Mouse (Mus musculus): ENCODE measurements around the gene Cdh24. TPM values are rescaled to one million over a fixed set of nuclear protein-coding genes. Genes with fewer than 3 reads are reported as not detected.

Cdh24 gene
- 16.8 and 16.9 TPM in 2 replicates for polyA plus RNA-seq (2012; rRNA removed)

GRCm38 (mm10) chr14:54641305-54641969, at the start of gene Cdh24:
Gene Cdh24 (minus strand): TSS chr14:54641364.

GRCm38 (mm10) chr14:54686522-54687143, 45.5 kb upstream of the Cdh24 start, which contains the start of gene Acin1:
Gene Acin1 (minus strand): TSS chr14:54686931.

DNA sequence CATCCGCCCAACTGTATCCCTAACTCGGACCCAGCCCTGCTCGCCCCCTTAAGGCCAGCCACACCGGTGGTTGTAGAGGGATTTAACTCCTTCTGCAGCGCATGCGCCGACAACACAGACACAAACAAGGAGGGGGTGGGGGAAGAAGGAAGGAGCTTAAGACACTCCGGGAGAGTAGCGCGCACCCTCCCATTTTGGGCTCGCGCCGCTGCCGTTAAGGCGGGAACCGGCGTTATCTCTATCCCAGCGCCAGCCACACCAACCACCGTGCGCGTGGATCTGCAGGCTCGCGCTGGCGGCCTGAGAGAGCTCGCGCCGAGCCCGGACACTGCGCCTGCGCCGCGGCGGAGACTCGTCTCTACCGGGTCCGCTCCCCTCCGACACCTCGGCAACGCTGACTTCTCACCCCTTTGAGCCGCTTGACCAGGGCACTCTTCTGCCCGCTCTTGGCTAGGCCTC, 44.9 kb upstream of the Cdh24 start, which contains the start of gene 1700123O20Rik:
TSS of gene 1700123O20Rik (plus strand) at position 154 of the 459 bp plus-strand sequence.

DNA sequence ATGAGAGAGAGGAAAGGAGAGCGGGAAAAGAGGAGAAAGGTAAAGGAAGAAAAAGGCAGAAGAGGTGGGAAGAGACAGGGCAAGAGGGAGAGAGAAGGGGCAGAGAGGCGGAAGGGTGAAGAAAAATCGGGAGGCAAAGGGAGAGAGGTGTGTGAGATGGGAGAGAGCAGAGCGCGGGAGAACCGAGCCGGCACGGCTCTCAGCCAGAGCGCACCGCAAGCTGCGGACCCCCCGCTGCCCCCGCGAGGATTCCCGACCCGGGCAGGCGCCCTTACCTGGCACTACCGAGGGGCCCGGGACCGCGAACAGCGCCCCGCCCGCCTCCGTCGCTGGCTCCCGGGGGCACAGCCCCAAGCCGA, 239 bp downstream of the Cdh24 start, which contains the start of gene Gm17606:
TSS of gene Gm17606 (plus strand) at position 7 of the 359 bp plus-strand sequence.

GRCm38 (mm10) chr14:54621133-54621532, 20.0 kb downstream of the Cdh24 start, which contains the start of gene Psmb11:
Gene Psmb11 (plus strand): TSS chr14:54621433.

GRCm38 (mm10) chr14:54617897-54618365, 23.2 kb downstream of the Cdh24 start, which contains the start of gene Psmb5:
Gene Psmb5 (minus strand): TSS chr14:54618022.

GRCm38 (mm10) chr14:54605752-54606321, 35.3 kb downstream of the Cdh24 start, which contains the start of gene 4931414P19Rik:
Gene 4931414P19Rik (minus strand): TSS chr14:54605993.

Other genes starting within 250 kb of the Cdh24 start
- gene Slc7a7, start 223.6 kb downstream of the Cdh24 start, polyA plus RNA-seq (2012; rRNA removed): 29.5 and 33.5 TPM in 2 replicates
- 312 and 887 TPM in 2 replicates for gene Mrpl52, start 214.5 kb downstream of the Cdh24 start, polyA plus RNA-seq (2012; rRNA removed)
- 466 and 518 TPM in 2 replicates for gene Mmp14, start 209.8 kb downstream of the Cdh24 start, polyA plus RNA-seq (2012; rRNA removed)
- 183 and 195 TPM in 2 replicates for gene Lrp10, start 177.2 kb downstream of the Cdh24 start, polyA plus RNA-seq (2012; rRNA removed)
- 5.3 and 7.4 TPM in 2 replicates for gene Rem2, start 165.3 kb downstream of the Cdh24 start, polyA plus RNA-seq (2012; rRNA removed)
- 26.2 and 38.4 TPM in 2 replicates for gene Prmt5, start 123.8 kb downstream of the Cdh24 start, polyA plus RNA-seq (2012; rRNA removed)
- 18.1 and 26.5 TPM in 2 replicates for gene Haus4, start 86.7 kb downstream of the Cdh24 start, polyA plus RNA-seq (2012; rRNA removed)
- 36.7 and 50.0 TPM in 2 replicates for gene Ajuba, start 63.8 kb downstream of the Cdh24 start, polyA plus RNA-seq (2012; rRNA removed)
- gene 4931414P19Rik, start 35.4 kb downstream of the Cdh24 start, polyA plus RNA-seq (2012; rRNA removed): 6.8 and 9.0 TPM in 2 replicates
- gene Psmb5, start 23.3 kb downstream of the Cdh24 start, polyA plus RNA-seq (2012; rRNA removed): 210 and 317 TPM in 2 replicates
- gene Psmb11, start 19.9 kb downstream of the Cdh24 start, polyA plus RNA-seq (2012; rRNA removed): 0.20 and 0.33 TPM in 2 replicates
- gene Gm17606, start 412 bp downstream of the Cdh24 start, polyA plus RNA-seq (2012; rRNA removed): not detected in 2 replicates
- gene 1700123O20Rik, start 44.9 kb upstream of the Cdh24 start, polyA plus RNA-seq (2012; rRNA removed): 72.7 and 96.5 TPM in 2 replicates
- 165 and 172 TPM in 2 replicates for gene Acin1, start 45.6 kb upstream of the Cdh24 start, polyA plus RNA-seq (2012; rRNA removed)
- gene Gm29776, start 57.5 kb upstream of the Cdh24 start, polyA plus RNA-seq (2012; rRNA removed): 0.26 and 0.71 TPM in 2 replicates
- 2.2 and 2.5 TPM in 2 replicates for gene Cebpe, start 70.8 kb upstream of the Cdh24 start, polyA plus RNA-seq (2012; rRNA removed)
- 70.9 and 104 TPM in 2 replicates for gene Slc7a8, start 140.6 kb upstream of the Cdh24 start, polyA plus RNA-seq (2012; rRNA removed)
- 0.19 and 0.30 TPM in 2 replicates for gene Rnf212b, start 172.8 kb upstream of the Cdh24 start, polyA plus RNA-seq (2012; rRNA removed)
- 6.3 and 8.0 TPM in 2 replicates for gene Homez, start 229.6 kb upstream of the Cdh24 start, polyA plus RNA-seq (2012; rRNA removed)
- 34.3 and 54.4 TPM in 2 replicates for gene Ppp1r3e, start 236.2 kb upstream of the Cdh24 start, polyA plus RNA-seq (2012; rRNA removed)
- 48.5 and 61.4 TPM in 2 replicates for gene Bcl2l2, start 242.0 kb upstream of the Cdh24 start, polyA plus RNA-seq (2012; rRNA removed)
- gene Gm20521, start 242.1 kb upstream of the Cdh24 start, polyA plus RNA-seq (2012; rRNA removed): 14.1 and 17.9 TPM in 2 replicates